Mouse (Mus musculus) midbrain, embryonic 13.5 days (tissue): ENCODE measurements around the gene Chrnb1. TPM values are rescaled to one million over a fixed set of nuclear protein-coding genes. Genes with fewer than 3 reads are reported as not detected.

ENCODE experiments used
- ATAC-seq: fragments of 200-750 bp; cut with Nextera tagmentation; 2 replicates; pipeline ENCODE4 v1.8.0; 2017; ENCODE audit warnings: mild to moderate bottlenecking, moderate TSS enrichment, moderate library complexity
- H3K27ac ChIP-seq: fragments of 300-500 bp; sonication (generic); 2 replicates; pipeline ENCODE4 v1.5.1; 2015; ENCODE audit warnings: inconsistent platforms, mild to moderate bottlenecking, moderate library complexity
- H3K27me3 ChIP-seq: fragments of 300-500 bp; sonication (generic); 2 replicates; pipeline ENCODE4 v1.6.1; 2015; ENCODE audit warnings: mild to moderate bottlenecking, inconsistent platforms
- H3K36me3 ChIP-seq: fragments of 300-500 bp; sonication (generic); 2 replicates; pipeline ENCODE4 v1.6.1; 2015; ENCODE audit warnings: mild to moderate bottlenecking, inconsistent platforms
- H3K4me1 ChIP-seq: fragments of 300-500 bp; sonication (generic); replicated peaks from 2 replicates; pipeline ENCODE4 v1.6.1; 2015; ENCODE audit warnings: inconsistent platforms
- H3K4me2 ChIP-seq: fragments of 300-500 bp; sonication (generic); replicated peaks from 2 replicates; pipeline ENCODE4 v1.6.1; 2015; ENCODE audit warnings: moderate library complexity, mild to moderate bottlenecking, inconsistent platforms
- H3K4me3 ChIP-seq: fragments of 300-500 bp; sonication (generic); replicated peaks from 2 replicates; pipeline ENCODE4 v1.5.1; 2015; ENCODE audit warnings: mild to moderate bottlenecking, inconsistent platforms
- H3K9ac ChIP-seq: fragments of 300-500 bp; sonication (generic); replicated peaks from 2 replicates; pipeline ENCODE4 v1.6.1; 2015; ENCODE audit warnings: mild to moderate bottlenecking, inconsistent platforms
- H3K9me3 ChIP-seq: fragments of 300-500 bp; sonication (generic); 2 replicates; pipeline ENCODE4 v1.6.1; 2016; ENCODE audit warnings: mild to moderate bottlenecking, inconsistent platforms
- WGBS: fragments of 180-500 bp; shearing (Covaris S2); methylation state at CpG from one replicate; pipeline ENCODE4 v1.1.7; 2015; 5-methylcytosine and 5-hydroxymethylcytosine counted together
- polyA plus RNA-seq: library from polyadenylated mRNA; unstranded; fragments of >200 nt; fragmentation: Nextera tagmentation; extraction: Ambion mirVana; gene quantifications from 2 replicates; pipeline ENCODE4 v1.2.1, GENCODE M21; 2015

Chrnb1 gene
- polyA plus RNA-seq, 1 experiment from 2014 or later = 0.83 TPM

GRCm38 (mm10) chr11:69765221-69766125 lies 30.3 kb downstream of the Chrnb1 start, which contains the start of gene Zbtb4:
Zbtb4 (plus strand) TSS chr11:69765912.
- peak; percentile 79 for ATAC-seq
- H3K4me2 ChIP-seq = peak within 1 kb of the TSS; percentile 76
- WGBS = 24% methylated on average over 35 of the region's 55 CpGs

DNA sequence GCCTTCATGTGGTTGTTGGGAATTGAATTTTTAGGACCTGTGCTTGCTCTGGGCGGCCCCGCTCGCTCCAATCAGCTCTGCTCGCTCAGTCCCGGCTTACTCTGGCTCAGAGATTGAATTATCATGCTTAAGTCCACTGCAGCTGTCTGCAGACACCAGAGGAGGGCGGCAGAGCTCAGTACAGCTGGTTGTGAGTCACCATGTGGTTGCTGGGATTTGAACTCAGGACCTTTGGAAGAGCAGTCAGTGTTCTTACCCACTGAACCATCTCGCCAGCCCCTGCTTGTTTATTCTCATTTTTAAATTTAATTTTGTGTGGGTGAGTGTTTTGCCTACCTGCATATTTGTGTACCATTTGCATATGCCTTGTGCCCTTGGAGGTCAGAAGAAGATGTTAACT lies 32.2 kb downstream of the Chrnb1 start:
- Histone ChIP-seq H3K4me3 (no peak overlapping the region), H3K4me2 (no peak overlapping the region), H3K36me3 (no peaks in the 10 kb centered on the region), H3K27me3 (0 out of 2 replicates have a peak, but pooled peaks cover 5% of the 10 kb centered on the region), H3K9me3 (no peaks in the 10 kb centered on the region), H3K4me1 (peaks cover 43% of the 10 kb centered on the region), H3K9ac (no peak overlapping the region), H3K27ac (no peak overlapping the region)
- WGBS = 69% methylated on average over 7 of the region's 7 CpGs
- ATAC-seq = no peak

More at GRCm38 (mm10) chr11:69765221-69766125, 30.3 kb downstream of the Chrnb1 start, which contains the start of gene Zbtb4:
- Histone ChIP-seq H3K27me3 (0 out of 2 replicates have a peak, but pooled peaks cover 5% of the 10 kb centered on the region), H3K36me3 (no peaks in the 10 kb centered on the region), H3K27ac (peak within 1 kb of the TSS; percentile 84), H3K4me3 (peak within 1 kb of the TSS; percentile 84), H3K9ac (peak within 1 kb of the TSS; percentile 96), H3K4me1 (peaks cover 32% of the 10 kb centered on the region), H3K9me3 (no peaks in the 10 kb centered on the region)

- Histone ChIP-seq H3K27me3 (0 out of 2 replicates have a peak, but pooled peaks cover under 1% of the 10 kb centered on the region), H3K4me2 (no peak within 1 kb of the TSS), H3K4me1 (peaks cover 41% of the 10 kb centered on the region), H3K27ac (peak within 1 kb of the TSS; percentile 97), H3K36me3 (no peaks in the 10 kb centered on the region), H3K9me3 (no peaks in the 10 kb centered on the region), H3K9ac (peak within 1 kb of the TSS; percentile 74; the same call in 1 of the 2 replicates), H3K4me3 (no peak within 1 kb of the TSS)
- no peak for ATAC-seq
- 78% methylated on average over 1 of the region's 1 CpGs for WGBS
Measured at GRCm38 (mm10) chr11:69761868-69762267, 33.9 kb downstream of the Chrnb1 start, which contains the start of gene Slc35g3. Slc35g3 (minus strand) TSS chr11:69761968.

DNA sequence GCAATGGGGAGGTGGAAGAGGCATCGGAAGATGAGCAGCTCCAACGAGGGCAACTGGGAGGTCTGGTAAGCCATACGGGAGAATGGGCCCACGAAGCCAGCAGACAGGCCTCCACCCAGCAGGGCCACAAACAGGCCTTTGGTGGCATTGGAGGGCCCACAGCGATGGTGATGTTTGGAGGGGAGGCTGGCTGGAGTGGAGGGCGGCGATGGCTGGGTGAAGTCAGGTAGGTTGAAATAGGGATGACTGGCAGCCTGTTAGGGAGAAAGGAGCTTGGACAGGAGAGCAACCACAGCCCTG lies 34.9 kb downstream of the Chrnb1 start:
- no peaks in the 10 kb centered on the region for H3K27me3 ChIP-seq
- no peaks in the 10 kb centered on the region for H3K36me3 ChIP-seq
- H3K4me1 ChIP-seq = peaks cover 44% of the 10 kb centered on the region
- 87% methylated on average over 7 of the region's 7 CpGs for WGBS
- peak overlapping the region; percentile 97 for H3K27ac ChIP-seq
- no peak overlapping the region for H3K4me3 ChIP-seq
- no peak overlapping the region for H3K4me2 ChIP-seq
- H3K9ac ChIP-seq = peak overlapping the region; percentile 74; the same call in 1 of the 2 replicates
- ATAC-seq = no peak
- H3K9me3 ChIP-seq = no peaks in the 10 kb centered on the region

DNA sequence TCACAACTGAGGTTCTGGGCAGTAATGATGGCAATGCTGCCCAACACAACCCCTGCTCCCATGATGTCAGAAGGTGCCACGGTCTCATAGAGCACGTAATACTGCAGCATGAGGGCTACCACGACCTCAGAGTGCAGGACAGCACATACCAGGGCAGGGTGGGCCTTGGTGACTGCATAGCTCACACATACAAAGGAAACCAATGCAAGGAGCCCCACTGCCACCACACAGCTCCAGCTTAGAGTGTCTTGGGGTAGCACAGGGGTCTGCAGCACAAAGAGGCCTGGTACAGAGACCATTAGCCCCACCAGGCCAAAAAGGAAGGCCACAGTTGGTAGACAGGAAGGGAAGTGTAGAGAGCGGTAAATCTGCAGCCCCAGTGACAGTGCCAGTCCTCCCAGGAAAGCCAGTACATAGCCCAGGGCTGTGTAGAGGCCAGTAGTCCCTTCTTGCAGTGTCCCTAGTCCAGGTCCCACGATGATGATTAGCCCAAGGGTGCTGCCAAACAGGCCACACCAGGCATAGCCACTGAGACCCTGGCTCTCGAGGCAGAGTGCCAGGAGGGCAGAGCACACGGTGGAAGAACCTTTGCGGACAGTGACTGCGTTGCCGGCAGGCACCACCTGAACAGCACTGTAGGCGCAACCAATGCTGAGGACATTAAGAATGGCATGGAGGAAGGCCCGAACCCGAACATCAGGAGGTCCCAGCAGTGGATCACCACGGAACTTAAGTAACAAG lies 35.4 kb downstream of the Chrnb1 start:
- Histone ChIP-seq H3K4me1 (peaks cover 47% of the 10 kb centered on the region), H3K27ac (peak overlapping the region; percentile 97), H3K9me3 (no peaks in the 10 kb centered on the region), H3K36me3 (no peaks in the 10 kb centered on the region), H3K4me2 (peak overlapping the region; percentile 84), H3K9ac (peak overlapping the region; percentile 74), H3K4me3 (peak overlapping the region; percentile 64), H3K27me3 (no peaks in the 10 kb centered on the region)
- no peak for ATAC-seq
- 76% methylated on average over 14 of the region's 14 CpGs for whole genome bisulfite sequencing

GRCm38 (mm10) chr11:69758971-69759721 lies 36.6 kb downstream of the Chrnb1 start:
- Histone ChIP-seq H3K4me2 (peak overlapping the region; percentile 84), H3K4me1 (peaks cover 55% of the 10 kb centered on the region), H3K27ac (peak overlapping the region; percentile 97), H3K9me3 (no peaks in the 10 kb centered on the region), H3K4me3 (peak overlapping the region; percentile 64), H3K9ac (peak overlapping the region; percentile 74), H3K36me3 (no peaks in the 10 kb centered on the region), H3K27me3 (no peaks in the 10 kb centered on the region)
- ATAC-seq = peak; percentile 86
- 0% methylated on average over 37 of the region's 37 CpGs for WGBS

GRCm38 (mm10) chr11:69758478-69758970 lies 37.2 kb downstream of the Chrnb1 start, which contains the start of gene Polr2a:
Polr2a (minus strand) TSS chr11:69758637.
- WGBS = under 1% methylated on average over 36 of the region's 36 CpGs
- H3K4me3 ChIP-seq = peak within 1 kb of the TSS; percentile 64
- H3K9me3 ChIP-seq = no peaks in the 10 kb centered on the region
- ATAC-seq = peak; percentile 94
- H3K4me1 ChIP-seq = peaks cover 61% of the 10 kb centered on the region
- no peaks in the 10 kb centered on the region for H3K27me3 ChIP-seq
- H3K4me2 ChIP-seq = peak within 1 kb of the TSS; percentile 84
- peak within 1 kb of the TSS; percentile 97 for H3K27ac ChIP-seq
- H3K36me3 ChIP-seq = no peaks in the 10 kb centered on the region
- H3K9ac ChIP-seq = peak within 1 kb of the TSS; percentile 82

GRCm38 (mm10) chr11:69758090-69758456 lies 37.7 kb downstream of the Chrnb1 start:
- H3K9me3 ChIP-seq = no peaks in the 10 kb centered on the region
- no peaks in the 10 kb centered on the region for H3K27me3 ChIP-seq
- H3K27ac ChIP-seq = peak overlapping the region; percentile 97
- H3K4me3 ChIP-seq = peak overlapping the region; percentile 64
- H3K4me1 ChIP-seq = peaks cover 63% of the 10 kb centered on the region
- no peaks in the 10 kb centered on the region for H3K36me3 ChIP-seq
- WGBS = under 1% methylated on average over 26 of the region's 26 CpGs
- H3K9ac ChIP-seq = peak overlapping the region; percentile 82
- peak; percentile 84 for ATAC-seq
- H3K4me2 ChIP-seq = peak overlapping the region; percentile 84

- peaks cover 69% of the 10 kb centered on the region for H3K4me1 ChIP-seq
- H3K9ac ChIP-seq = peak overlapping the region; percentile 82
- H3K27ac ChIP-seq = peak overlapping the region; percentile 97
- ATAC-seq = no peak
- H3K27me3 ChIP-seq = no peaks in the 10 kb centered on the region
- no peaks in the 10 kb centered on the region for H3K36me3 ChIP-seq
- H3K4me2 ChIP-seq = peak overlapping the region; percentile 84
- WGBS = 45% methylated on average over 9 of the region's 9 CpGs
- peak overlapping the region; percentile 64 for H3K4me3 ChIP-seq
- H3K9me3 ChIP-seq = no peaks in the 10 kb centered on the region
Measured at GRCm38 (mm10) chr11:69757303-69758089, 38.2 kb downstream of the Chrnb1 start.

GRCm38 (mm10) chr11:69754701-69755100 lies 41.0 kb downstream of the Chrnb1 start:
- peaks cover 69% of the 10 kb centered on the region for H3K4me1 ChIP-seq

More at GRCm38 (mm10) chr11:69754701-69755100, 41.0 kb downstream of the Chrnb1 start:
- peak overlapping the region; percentile 20 for H3K4me3 ChIP-seq
- no peaks in the 10 kb centered on the region for H3K9me3 ChIP-seq
- WGBS = 56% methylated on average over 3 of the region's 3 CpGs
- H3K27ac ChIP-seq = no peak overlapping the region
- H3K27me3 ChIP-seq = no peaks in the 10 kb centered on the region
- peak overlapping the region; percentile 84 for H3K4me2 ChIP-seq
- H3K9ac ChIP-seq = no peak overlapping the region
- H3K36me3 ChIP-seq = no peaks in the 10 kb centered on the region
- ATAC-seq = no peak
